Mouse (Mus musculus) thymus, adult 2 months (tissue): Measurements from ENCODE around the gene Cbfb. TPM values are rescaled to one million over a fixed set of nuclear protein-coding genes. Genes with fewer than 3 reads are reported as not detected.

Experiments used
- DNase-seq: peaks from one replicate; pipeline ENCODE4 v3.0.0; 2021
- H3K27ac ChIP-seq: fragments of 200-500 bp; 2 replicates; pipeline ENCODE4 v1.5.1; 2012; ENCODE audit warnings: low read length, control low read depth; ENCODE audit not compliant: control insufficient read depth, insufficient read depth
- H3K27me3 ChIP-seq: fragments of 200-500 bp; 2 replicates; pipeline ENCODE4 v1.6.1; 2012; ENCODE audit warnings: mild to moderate bottlenecking, low read length, moderate library complexity, mixed read lengths; ENCODE audit not compliant: control insufficient read depth, insufficient read depth
- H3K36me3 ChIP-seq: fragments of 200-500 bp; 2 replicates; pipeline ENCODE4 v1.6.1; 2012; ENCODE audit warnings: mild to moderate bottlenecking, low read length, moderate library complexity; ENCODE audit not compliant: control insufficient read depth, insufficient read depth
- H3K4me1 ChIP-seq: fragments of 200-500 bp; replicated peaks from 2 replicates; pipeline ENCODE4 v1.6.1; 2012; ENCODE audit warnings: low read length; ENCODE audit not compliant: control insufficient read depth, insufficient read depth
- H3K4me3 ChIP-seq: fragments of 200-500 bp; 2 replicates; pipeline ENCODE4 v1.5.1; 2012; ENCODE audit warnings: mild to moderate bottlenecking, low read length, control low read depth, moderate library complexity; ENCODE audit not compliant: control insufficient read depth, insufficient read depth
- CTCF ChIP-seq: fragments of 200-500 bp; IDR thresholded peaks from 2 replicates; pipeline ENCODE4 v1.5.1; 2012; ENCODE audit warnings: mild to moderate bottlenecking, control low read depth, low read length, moderate library complexity, borderline replicate concordance; ENCODE audit not compliant: control insufficient read depth, poor library complexity, insufficient read depth; ENCODE audit errors: extremely low read depth
- POLR2A ChIP-seq: fragments of 200-500 bp; IDR thresholded peaks from 2 replicates; pipeline ENCODE4 v1.6.1; 2012; ENCODE audit warnings: mild to moderate bottlenecking, low read length, control low read depth, moderate library complexity; ENCODE audit not compliant: control insufficient read depth, poor library complexity, insufficient read depth; ENCODE audit errors: extremely low read depth
- WGBS: fragments of 180-500 bp; shearing (Covaris S2); methylation state at CpG from one replicate; pipeline ENCODE4 v1.1.7; 2018; 5-methylcytosine and 5-hydroxymethylcytosine counted together
- polyA plus RNA-seq: library from polyadenylated mRNA; depleted of rRNA; stranded (reverse); fragments of >200 nt; gene quantifications from 2 replicates; pipeline ENCODE4 v1.2.3, GENCODE M21; 2012

Gene Cbfb
- polyA plus RNA-seq, 1 experiment = 26.7 TPM

- H3K4me3 ChIP-seq = no peak overlapping the region
- peaks cover 40% of the 10 kb centered on the region for H3K36me3 ChIP-seq
- TF ChIP-seq CTCF (no peak), POLR2A (no peak)
- H3K4me1 ChIP-seq = no peaks in the 10 kb centered on the region
- WGBS = 95% methylated on average over 7 of the region's 7 CpGs
- no peak for DNase-seq
- no peaks in the 10 kb centered on the region for H3K27me3 ChIP-seq
- no peak overlapping the region for H3K27ac ChIP-seq
Observed at GRCm38 (mm10) chr8:105206766-105207275, 36.3 kb downstream of the Cbfb start.

GRCm38 (mm10) chr8:105207675-105208273 is 37.3 kb downstream of the Cbfb start:
- WGBS = 92% methylated on average over 2 of the region's 2 CpGs
- Histone ChIP-seq H3K36me3 (peaks cover 31% of the 10 kb centered on the region), H3K27ac (no peak overlapping the region), H3K27me3 (no peaks in the 10 kb centered on the region), H3K4me3 (no peak overlapping the region), H3K4me1 (no peaks in the 10 kb centered on the region)
- DNase-seq = no peak
- TF ChIP-seq POLR2A (no peak), CTCF (no peak)

GRCm38 (mm10) chr8:105209153-105210110 is 39.0 kb downstream of the Cbfb start:
- Histone ChIP-seq H3K36me3 (peaks cover 21% of the 10 kb centered on the region), H3K27me3 (no peaks in the 10 kb centered on the region), H3K4me3 (no peak overlapping the region), H3K4me1 (no peaks in the 10 kb centered on the region), H3K27ac (no peak overlapping the region)
- DNase-seq = no peak
- 92% methylated on average over 1 of the region's 1 CpGs for WGBS
- TF ChIP-seq POLR2A (no peak), CTCF (no peak)

GRCm38 (mm10) chr8:105214104-105214503 is 43.6 kb downstream of the Cbfb start:
- Histone ChIP-seq H3K4me3 (no peak overlapping the region), H3K4me1 (no peaks in the 10 kb centered on the region), H3K27ac (no peak overlapping the region), H3K36me3 (peaks cover 24% of the 10 kb centered on the region), H3K27me3 (no peaks in the 10 kb centered on the region)
- no peak for DNase-seq
- 93% methylated on average over 5 of the region's 5 CpGs for WGBS
- TF ChIP-seq POLR2A (no peak), CTCF (no peak)

GRCm38 (mm10) chr8:105217926-105218522 is 47.5 kb downstream of the Cbfb start:
- no peak for DNase-seq
- H3K36me3 ChIP-seq = peaks cover 19% of the 10 kb centered on the region
- TF ChIP-seq CTCF = no peak
- TF ChIP-seq POLR2A = no peak
- H3K4me3 ChIP-seq = no peak overlapping the region
- H3K27ac ChIP-seq = no peak overlapping the region
- no peaks in the 10 kb centered on the region for H3K4me1 ChIP-seq
- no peaks in the 10 kb centered on the region for H3K27me3 ChIP-seq
- 80% methylated on average over 5 of the region's 5 CpGs for WGBS

GRCm38 (mm10) chr8:105223850-105224249 is 53.4 kb downstream of the Cbfb start:
- Histone ChIP-seq H3K27ac (no peak overlapping the region), H3K4me3 (no peak overlapping the region), H3K27me3 (no peaks in the 10 kb centered on the region), H3K4me1 (peaks cover 6% of the 10 kb centered on the region), H3K36me3 (no peaks in the 10 kb centered on the region)
- no peak for DNase-seq
- TF ChIP-seq POLR2A (no peak), CTCF (no peak)
- WGBS = 94% methylated on average over 7 of the region's 7 CpGs
